Mouse (Mus musculus) liver, adult 2 months (tissue): ENCODE measurements around the gene Prpf40a. TPM values are rescaled to one million over a fixed set of nuclear protein-coding genes. Genes with fewer than 3 reads are reported as not detected.

Experiments used
- DNase-seq: peaks from one replicate; pipeline ENCODE4 v3.0.0-alpha.2; 2011; ENCODE audit warnings: low read depth, low spot score; ENCODE audit errors: extremely low read depth
- H3K27ac ChIP-seq: fragments of 200-500 bp; replicated peaks from 2 replicates; pipeline ENCODE4 v1.5.1; 2012; ENCODE audit warnings: low read depth, mild to moderate bottlenecking, control low read depth, inconsistent platforms, low read length; ENCODE audit not compliant: insufficient read depth
- H3K27me3 ChIP-seq: fragments of 200-500 bp; 2 replicates; pipeline ENCODE4 v1.6.1; 2012; ENCODE audit warnings: mild to moderate bottlenecking, moderate library complexity, low read length, inconsistent platforms; ENCODE audit not compliant: control insufficient read depth, insufficient read depth
- H3K36me3 ChIP-seq: fragments of 200-500 bp; 2 replicates; pipeline ENCODE4 v1.6.1; 2012; ENCODE audit warnings: low read length, inconsistent platforms; ENCODE audit not compliant: control insufficient read depth, insufficient read depth
- H3K4me1 ChIP-seq: fragments of 200-500 bp; 2 replicates; pipeline ENCODE4 v1.6.1; 2011; ENCODE audit warnings: low read length; ENCODE audit not compliant: control insufficient read depth, insufficient read depth
- H3K4me3 ChIP-seq: fragments of 200-500 bp; 2 replicates; pipeline ENCODE4 v1.5.1; 2011; ENCODE audit warnings: low read depth, mild to moderate bottlenecking, control low read depth, low read length, moderate library complexity; ENCODE audit not compliant: insufficient read depth
- H3K79me2 ChIP-seq: fragments of 200-500 bp; 2 replicates; pipeline ENCODE4 v1.6.1; 2012; ENCODE audit warnings: inconsistent platforms, mild to moderate bottlenecking, low read length, moderate library complexity; ENCODE audit not compliant: control insufficient read depth, insufficient read depth
- H3K9ac ChIP-seq: fragments of 200-500 bp; 2 replicates; pipeline ENCODE4 v1.6.1; 2012; ENCODE audit warnings: low read depth, mild to moderate bottlenecking, control low read depth, inconsistent platforms, low read length
- CTCF ChIP-seq: fragments of 200-500 bp; IDR thresholded peaks from 2 replicates; pipeline ENCODE4 v1.5.1; 2011; ENCODE audit warnings: low read depth, low read length, control low read depth
- POLR2A ChIP-seq: fragments of 200-500 bp; IDR thresholded peaks from 2 replicates; pipeline ENCODE4 v1.6.1; 2011; ENCODE audit warnings: low read length, control low read depth; ENCODE audit not compliant: insufficient read depth; ENCODE audit errors: extremely low read depth
- WGBS: fragments of 180-500 bp; shearing (Covaris S2); methylation state at CpG from one replicate; pipeline ENCODE4 v1.1.7; 2018; 5-methylcytosine and 5-hydroxymethylcytosine counted together
- polyA plus RNA-seq: library from polyadenylated mRNA; depleted of rRNA; stranded (reverse); fragments of >200 nt; gene quantifications from 2 replicates; pipeline ENCODE4 v1.2.3, GENCODE M21; 2012
- total RNA-seq: library from RNA; depleted of rRNA; stranded (reverse); fragments of >200 nt; gene quantifications from 2 replicates; pipeline ENCODE4 v1.2.3, GENCODE M21; 2014

The Prpf40a gene
- total and polyA plus RNA-seq, 2 experiments, result 13.2 to 35.7 TPM

DNA sequence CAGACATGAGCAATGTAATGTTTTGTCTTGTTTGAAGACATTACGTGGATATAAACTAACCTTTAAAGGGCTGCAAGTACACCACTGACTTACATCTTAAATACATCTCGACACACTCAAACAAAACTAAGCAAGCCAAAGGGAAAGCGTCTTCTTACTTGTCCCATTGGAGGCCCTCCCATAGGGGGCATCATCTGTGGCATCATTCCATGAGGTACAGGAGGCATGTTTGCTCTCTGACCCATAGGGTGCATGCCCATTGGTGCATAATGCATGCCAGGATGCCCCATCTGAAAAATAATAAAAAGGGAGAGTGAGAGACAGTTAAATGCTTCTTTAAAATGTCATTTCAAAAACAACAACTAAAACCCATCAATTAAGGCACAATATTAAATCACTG, 1.3 kb downstream of the Prpf40a start:
- H3K4me1 ChIP-seq, result 0 out of 2 replicates have a peak, but pooled peaks cover 1% of the 10 kb centered on the region
- no peak overlapping the region for H3K9ac ChIP-seq
- no peak for DNase-seq
- no peaks in the 10 kb centered on the region for H3K27me3 ChIP-seq
- H3K79me2 ChIP-seq, result peaks cover 15% of the 10 kb centered on the region; the same call in 1 of the 2 replicates
- H3K4me3 ChIP-seq, result peak overlapping the region; percentile 98; the same call in 1 of the 2 replicates
- no peak for TF ChIP-seq POLR2A
- no peak for TF ChIP-seq CTCF
- 77% methylated on average over 3 of the region's 3 CpGs for WGBS
- H3K36me3 ChIP-seq, result peaks cover 5% of the 10 kb centered on the region
- no peak overlapping the region for H3K27ac ChIP-seq

DNA sequence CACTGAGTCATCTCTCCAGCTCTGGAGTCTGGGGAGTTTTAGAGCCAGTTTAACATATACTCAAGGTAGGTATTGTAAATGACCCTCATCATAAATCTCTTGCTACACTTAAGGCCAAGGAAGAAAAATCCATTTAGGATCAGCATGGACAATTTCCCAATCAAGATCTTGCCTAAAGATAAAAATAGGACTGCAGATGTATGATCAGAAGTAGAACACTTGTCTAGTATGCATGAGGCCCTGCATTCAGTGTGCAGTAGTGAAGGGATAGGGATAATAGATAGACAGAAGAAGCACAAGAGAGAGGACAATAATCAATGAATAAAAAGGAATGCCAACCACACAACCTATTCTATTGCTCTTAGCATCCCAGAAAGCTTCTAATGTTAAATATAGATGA, 11.2 kb downstream of the Prpf40a start:
- Histone ChIP-seq H3K4me1 (peaks cover 5% of the 10 kb centered on the region), H3K79me2 (peaks cover 4% of the 10 kb centered on the region; the same call in 1 of the 2 replicates), H3K4me3 (no peak overlapping the region), H3K27ac (no peak overlapping the region), H3K27me3 (no peaks in the 10 kb centered on the region), H3K9ac (no peak overlapping the region), H3K36me3 (peaks cover 4% of the 10 kb centered on the region)
- TF ChIP-seq POLR2A, result no peak
- no peak for TF ChIP-seq CTCF
- peak; percentile 27 for DNase-seq

DNA sequence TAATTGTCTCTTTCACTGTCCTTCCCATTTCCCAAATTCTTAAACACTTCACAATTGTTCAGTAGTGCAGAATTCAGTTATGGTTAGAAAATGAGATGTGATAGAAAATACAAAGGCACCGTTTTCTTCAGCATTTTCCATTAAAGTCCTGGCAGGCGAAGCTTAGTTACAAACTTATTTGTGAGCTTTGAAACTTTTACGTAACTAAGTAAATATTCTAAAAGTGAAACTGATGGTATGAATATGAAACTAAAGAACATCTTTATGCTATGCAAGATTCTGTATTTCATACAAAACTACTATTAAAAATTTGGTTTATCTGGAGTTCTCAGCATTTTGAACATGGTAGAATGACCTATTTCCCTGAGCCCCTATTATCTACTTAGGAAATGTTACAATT, 12.1 kb downstream of the Prpf40a start:
- peaks cover 6% of the 10 kb centered on the region; the same call in 1 of the 2 replicates for H3K79me2 ChIP-seq
- no peak overlapping the region for H3K9ac ChIP-seq
- peaks cover 5% of the 10 kb centered on the region for H3K4me1 ChIP-seq
- peaks cover 10% of the 10 kb centered on the region for H3K36me3 ChIP-seq
- WGBS, result 6% methylated on average over 3 of the region's 3 CpGs
- no peak overlapping the region for H3K27ac ChIP-seq
- peak; percentile 75 for DNase-seq
- TF ChIP-seq CTCF, result no peak
- TF ChIP-seq POLR2A, result no peak
- peak overlapping the region; percentile 20; the same call in 1 of the 2 replicates for H3K4me3 ChIP-seq
- no peaks in the 10 kb centered on the region for H3K27me3 ChIP-seq

DNA sequence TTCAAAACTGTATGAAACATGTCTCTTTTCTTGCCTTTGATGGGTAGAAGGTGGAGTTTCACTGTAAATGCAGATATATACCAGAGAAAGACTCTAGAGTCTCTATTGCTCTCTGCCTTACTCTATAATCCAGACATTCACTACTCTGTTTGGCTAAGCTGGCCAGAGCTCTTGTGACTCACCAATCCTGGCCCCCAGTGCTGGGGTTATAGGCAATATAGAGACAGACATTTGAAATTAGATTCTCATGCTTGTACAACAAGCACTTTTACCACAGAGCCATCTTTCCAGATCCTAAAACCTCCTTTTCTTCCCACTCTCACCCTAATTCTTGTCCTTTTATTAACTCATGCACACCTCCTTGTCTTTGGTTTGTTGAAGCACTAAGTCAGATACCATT, 17.1 kb downstream of the Prpf40a start:
- no peak for DNase-seq
- H3K79me2 ChIP-seq, result peaks cover 5% of the 10 kb centered on the region; the same call in 1 of the 2 replicates
- H3K4me1 ChIP-seq, result peaks cover 2% of the 10 kb centered on the region; the same call in 1 of the 2 replicates
- no peak overlapping the region for H3K4me3 ChIP-seq
- no peak overlapping the region for H3K9ac ChIP-seq
- H3K36me3 ChIP-seq, result peaks cover 15% of the 10 kb centered on the region
- H3K27ac ChIP-seq, result no peak overlapping the region
- no peaks in the 10 kb centered on the region for H3K27me3 ChIP-seq
- no peak for TF ChIP-seq CTCF
- TF ChIP-seq POLR2A, result no peak

DNA sequence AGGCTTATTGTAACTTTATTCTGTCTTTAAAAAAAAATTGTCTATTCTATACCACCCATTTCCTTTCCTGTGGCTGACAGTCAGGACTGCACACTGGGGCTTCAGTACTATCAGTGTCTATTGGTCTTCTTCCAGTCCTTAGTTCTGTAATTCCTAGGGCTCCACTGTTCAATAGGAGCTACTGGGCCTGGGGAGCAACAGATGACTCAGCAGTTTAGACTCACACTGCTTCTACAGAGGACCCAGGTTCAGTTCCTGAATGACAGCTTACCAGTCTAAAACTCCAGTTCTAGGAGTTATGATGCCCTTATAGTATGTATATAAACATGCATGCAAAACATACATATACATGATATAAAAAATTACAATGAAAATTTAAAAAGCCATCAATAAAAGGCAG, 44.2 kb downstream of the Prpf40a start:
- no peak for TF ChIP-seq CTCF
- TF ChIP-seq POLR2A, result no peak
- no peak overlapping the region for H3K4me3 ChIP-seq
- no peak overlapping the region for H3K27ac ChIP-seq
- peak; percentile 5 for DNase-seq
- no peaks in the 10 kb centered on the region for H3K4me1 ChIP-seq
- H3K79me2 ChIP-seq, result no peaks in the 10 kb centered on the region
- H3K9ac ChIP-seq, result no peak overlapping the region
- no peaks in the 10 kb centered on the region for H3K27me3 ChIP-seq
- peaks cover 40% of the 10 kb centered on the region for H3K36me3 ChIP-seq

DNA sequence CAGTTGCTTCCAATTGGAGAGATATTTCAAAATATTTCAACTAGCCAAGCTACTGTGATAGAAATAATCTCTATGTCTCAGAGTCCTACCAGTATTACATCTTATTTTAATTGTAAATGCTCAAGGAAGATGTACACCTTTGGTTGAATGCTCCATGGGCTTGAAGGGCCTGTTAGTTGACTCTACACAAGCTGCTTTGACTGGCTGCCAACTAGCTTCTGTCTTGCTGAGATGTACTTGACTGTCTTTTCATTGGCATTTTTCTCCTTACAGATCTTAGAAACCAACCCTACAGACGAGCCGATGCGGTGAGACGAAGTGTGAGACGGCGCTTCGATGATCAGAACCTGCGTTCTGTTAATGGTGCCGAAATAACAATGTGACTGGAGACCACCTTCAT, 59.5 kb downstream of the Prpf40a start:
- 96% methylated on average over 9 of the region's 9 CpGs for WGBS
- Histone ChIP-seq H3K36me3 (peaks cover 16% of the 10 kb centered on the region; the same call in 1 of the 2 replicates), H3K27ac (no peak overlapping the region), H3K4me3 (no peak overlapping the region), H3K4me1 (no peaks in the 10 kb centered on the region), H3K27me3 (no peaks in the 10 kb centered on the region), H3K9ac (no peak overlapping the region), H3K79me2 (no peaks in the 10 kb centered on the region)
- no peak for TF ChIP-seq POLR2A
- TF ChIP-seq CTCF, result no peak
- DNase-seq, result no peak
